Mouse (Mus musculus): ENCODE results near the gene Gm20765.
"Not testable (repeated sequence)": the region's sequence is repeated elsewhere in the genome, so short reads cannot be mapped to it uniquely, and the experiment has no call there.

The Gm20765 gene

DNA sequence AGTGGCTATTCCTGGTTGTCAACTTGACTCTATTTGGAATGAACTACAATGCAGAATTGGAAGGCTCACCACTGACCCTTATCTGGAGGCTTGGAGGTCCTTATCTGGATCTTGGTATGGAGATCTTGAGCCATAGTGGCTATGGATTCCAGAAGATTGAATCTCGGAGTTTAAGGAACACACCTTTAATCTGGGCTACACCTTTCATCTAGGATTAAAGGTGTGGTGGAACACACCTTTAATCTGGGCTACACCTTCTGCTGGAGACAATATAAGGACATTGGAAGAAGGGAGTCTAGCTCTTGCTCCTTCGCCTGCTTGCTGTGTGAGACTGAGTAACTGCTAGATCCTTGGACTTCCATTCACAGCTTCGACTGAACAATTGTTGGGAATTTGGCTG, at the start of gene Gm20765:
Gene Gm20765, plus strand, starts transcription at position 301 of the 400 bp plus-strand sequence.
- not testable (repeated sequence) for DNase-seq

DNA sequence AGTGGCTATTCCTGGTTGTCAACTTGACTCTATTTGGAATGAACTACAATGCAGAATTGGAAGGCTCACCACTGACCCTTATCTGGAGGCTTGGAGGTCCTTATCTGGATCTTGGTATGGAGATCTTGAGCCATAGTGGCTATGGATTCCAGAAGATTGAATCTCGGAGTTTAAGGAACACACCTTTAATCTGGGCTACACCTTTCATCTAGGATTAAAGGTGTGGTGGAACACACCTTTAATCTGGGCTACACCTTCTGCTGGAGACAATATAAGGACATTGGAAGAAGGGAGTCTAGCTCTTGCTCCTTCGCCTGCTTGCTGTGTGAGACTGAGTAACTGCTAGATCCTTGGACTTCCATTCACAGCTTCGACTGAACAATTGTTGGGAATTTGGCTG, 42.6 kb upstream of the Gm20765 start, which contains the start of gene Gm21293:
Gene Gm21293, plus strand, starts transcription at position 301 of the 400 bp plus-strand sequence.
- DNase-seq, result not testable (repeated sequence)

DNA sequence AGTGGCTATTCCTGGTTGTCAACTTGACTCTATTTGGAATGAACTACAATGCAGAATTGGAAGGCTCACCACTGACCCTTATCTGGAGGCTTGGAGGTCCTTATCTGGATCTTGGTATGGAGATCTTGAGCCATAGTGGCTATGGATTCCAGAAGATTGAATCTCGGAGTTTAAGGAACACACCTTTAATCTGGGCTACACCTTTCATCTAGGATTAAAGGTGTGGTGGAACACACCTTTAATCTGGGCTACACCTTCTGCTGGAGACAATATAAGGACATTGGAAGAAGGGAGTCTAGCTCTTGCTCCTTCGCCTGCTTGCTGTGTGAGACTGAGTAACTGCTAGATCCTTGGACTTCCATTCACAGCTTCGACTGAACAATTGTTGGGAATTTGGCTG, 34.1 kb upstream of the Gm20765 start, which contains the start of gene Gm6763:
Gene Gm6763, plus strand, starts transcription at position 301 of the 400 bp plus-strand sequence.
- not testable (repeated sequence) for DNase-seq

DNA sequence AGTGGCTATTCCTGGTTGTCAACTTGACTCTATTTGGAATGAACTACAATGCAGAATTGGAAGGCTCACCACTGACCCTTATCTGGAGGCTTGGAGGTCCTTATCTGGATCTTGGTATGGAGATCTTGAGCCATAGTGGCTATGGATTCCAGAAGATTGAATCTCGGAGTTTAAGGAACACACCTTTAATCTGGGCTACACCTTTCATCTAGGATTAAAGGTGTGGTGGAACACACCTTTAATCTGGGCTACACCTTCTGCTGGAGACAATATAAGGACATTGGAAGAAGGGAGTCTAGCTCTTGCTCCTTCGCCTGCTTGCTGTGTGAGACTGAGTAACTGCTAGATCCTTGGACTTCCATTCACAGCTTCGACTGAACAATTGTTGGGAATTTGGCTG, 25.6 kb upstream of the Gm20765 start, which contains the start of gene Gm8764:
Gene Gm8764, plus strand, starts transcription at position 301 of the 400 bp plus-strand sequence.
- DNase-seq, result not testable (repeated sequence)

DNA sequence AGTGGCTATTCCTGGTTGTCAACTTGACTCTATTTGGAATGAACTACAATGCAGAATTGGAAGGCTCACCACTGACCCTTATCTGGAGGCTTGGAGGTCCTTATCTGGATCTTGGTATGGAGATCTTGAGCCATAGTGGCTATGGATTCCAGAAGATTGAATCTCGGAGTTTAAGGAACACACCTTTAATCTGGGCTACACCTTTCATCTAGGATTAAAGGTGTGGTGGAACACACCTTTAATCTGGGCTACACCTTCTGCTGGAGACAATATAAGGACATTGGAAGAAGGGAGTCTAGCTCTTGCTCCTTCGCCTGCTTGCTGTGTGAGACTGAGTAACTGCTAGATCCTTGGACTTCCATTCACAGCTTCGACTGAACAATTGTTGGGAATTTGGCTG, 17.1 kb upstream of the Gm20765 start, which contains the start of gene Gm21304:
Gene Gm21304, plus strand, starts transcription at position 301 of the 400 bp plus-strand sequence.
- DNase-seq, result not testable (repeated sequence)

DNA sequence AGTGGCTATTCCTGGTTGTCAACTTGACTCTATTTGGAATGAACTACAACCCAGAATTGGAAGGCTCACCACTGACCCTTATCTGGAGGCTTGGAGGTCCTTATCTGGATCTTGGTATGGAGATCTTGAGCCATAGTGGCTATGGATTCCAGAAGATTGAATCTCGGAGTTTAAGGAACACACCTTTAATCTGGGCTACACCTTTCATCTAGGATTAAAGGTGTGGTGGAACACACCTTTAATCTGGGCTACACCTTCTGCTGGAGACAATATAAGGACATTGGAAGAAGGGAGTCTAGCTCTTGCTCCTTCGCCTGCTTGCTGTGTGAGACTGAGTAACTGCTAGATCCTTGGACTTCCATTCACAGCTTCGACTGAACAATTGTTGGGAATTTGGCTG, 8.6 kb upstream of the Gm20765 start, which contains the start of gene Gm21312:
Gene Gm21312, plus strand, starts transcription at position 301 of the 400 bp plus-strand sequence.
- not testable (repeated sequence) for DNase-seq

DNA sequence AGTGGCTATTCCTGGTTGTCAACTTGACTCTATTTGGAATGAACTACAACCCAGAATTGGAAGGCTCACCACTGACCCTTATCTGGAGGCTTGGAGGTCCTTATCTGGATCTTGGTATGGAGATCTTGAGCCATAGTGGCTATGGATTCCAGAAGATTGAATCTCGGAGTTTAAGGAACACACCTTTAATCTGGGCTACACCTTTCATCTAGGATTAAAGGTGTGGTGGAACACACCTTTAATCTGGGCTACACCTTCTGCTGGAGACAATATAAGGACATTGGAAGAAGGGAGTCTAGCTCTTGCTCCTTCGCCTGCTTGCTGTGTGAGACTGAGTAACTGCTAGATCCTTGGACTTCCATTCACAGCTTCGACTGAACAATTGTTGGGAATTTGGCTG, 8.4 kb downstream of the Gm20765 start, which contains the start of gene Gm4340:
Gene Gm4340, plus strand, starts transcription at position 301 of the 400 bp plus-strand sequence.
- DNase-seq, result not testable (repeated sequence)

DNA sequence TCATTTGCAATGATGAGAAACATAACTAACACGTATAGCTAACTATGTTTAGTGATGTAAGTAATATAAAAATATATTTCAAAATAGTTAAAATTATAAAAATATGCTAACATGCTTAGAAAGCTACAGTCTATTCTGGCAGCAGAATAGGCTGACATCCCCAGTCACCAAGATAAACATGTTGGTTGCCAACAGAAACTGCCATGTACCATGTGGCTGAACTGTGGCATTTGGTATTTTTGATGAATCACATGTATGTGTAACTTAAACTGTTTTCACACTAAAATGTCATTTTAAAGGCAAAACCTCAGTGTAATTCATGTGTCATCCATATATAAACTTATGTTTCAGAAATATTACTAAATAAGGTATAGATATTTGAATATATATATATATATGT, 24.3 kb downstream of the Gm20765 start:
- no peak for DNase-seq

DNA sequence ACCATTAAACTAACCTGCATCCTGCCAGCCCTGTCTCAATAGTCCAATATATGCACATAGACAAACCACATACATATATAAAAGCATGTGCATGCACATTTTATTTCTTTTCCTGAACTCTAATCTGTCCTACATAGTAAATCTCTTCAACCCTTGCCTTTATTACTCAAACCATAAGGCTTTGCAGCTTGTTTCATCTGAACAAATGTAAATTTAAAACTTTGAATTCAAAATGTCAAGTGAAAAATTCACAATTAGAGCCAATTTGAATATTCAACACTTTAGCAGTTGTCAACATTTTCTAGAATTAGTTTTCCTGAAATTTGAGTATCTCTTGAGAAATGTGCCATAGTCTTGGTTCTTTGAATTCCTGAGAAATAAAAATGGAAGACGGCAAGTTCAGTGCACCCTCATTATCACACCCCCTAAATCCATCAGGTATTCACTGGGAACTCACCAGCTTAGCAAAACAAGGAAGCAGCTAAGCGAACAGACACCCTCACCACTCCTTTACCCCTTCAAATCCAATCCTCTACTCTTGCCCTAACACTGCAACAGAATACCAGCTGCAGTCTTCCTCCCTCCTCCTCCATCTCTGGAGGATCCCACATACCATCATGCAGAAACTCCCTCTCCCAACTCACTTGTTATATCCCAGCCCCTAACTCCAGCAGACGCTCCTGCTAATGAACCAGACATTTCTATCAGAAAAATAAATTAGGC, 25.1 kb downstream of the Gm20765 start:
- no peak for DNase-seq

DNA sequence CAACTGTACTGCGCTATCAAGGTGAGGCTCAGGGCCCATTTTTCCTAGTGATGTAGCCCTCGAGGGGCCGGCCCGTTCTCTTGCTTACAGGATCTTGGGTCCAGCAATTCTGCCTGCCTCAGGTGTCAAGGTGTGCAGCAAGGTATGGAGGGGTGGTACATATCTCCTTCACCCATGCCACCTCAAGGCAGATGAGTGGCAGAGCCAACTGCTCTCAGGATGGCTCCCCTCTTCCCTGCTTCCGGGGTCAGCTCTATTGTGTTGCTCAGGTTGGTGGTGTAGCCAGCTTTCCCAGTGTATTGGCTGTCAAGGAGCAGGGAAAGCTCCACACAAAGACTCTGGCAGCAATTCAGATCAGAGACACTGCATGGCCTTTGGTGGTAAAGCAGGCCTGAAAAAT, 29.2 kb downstream of the Gm20765 start:
- DNase-seq, result no peak

DNA sequence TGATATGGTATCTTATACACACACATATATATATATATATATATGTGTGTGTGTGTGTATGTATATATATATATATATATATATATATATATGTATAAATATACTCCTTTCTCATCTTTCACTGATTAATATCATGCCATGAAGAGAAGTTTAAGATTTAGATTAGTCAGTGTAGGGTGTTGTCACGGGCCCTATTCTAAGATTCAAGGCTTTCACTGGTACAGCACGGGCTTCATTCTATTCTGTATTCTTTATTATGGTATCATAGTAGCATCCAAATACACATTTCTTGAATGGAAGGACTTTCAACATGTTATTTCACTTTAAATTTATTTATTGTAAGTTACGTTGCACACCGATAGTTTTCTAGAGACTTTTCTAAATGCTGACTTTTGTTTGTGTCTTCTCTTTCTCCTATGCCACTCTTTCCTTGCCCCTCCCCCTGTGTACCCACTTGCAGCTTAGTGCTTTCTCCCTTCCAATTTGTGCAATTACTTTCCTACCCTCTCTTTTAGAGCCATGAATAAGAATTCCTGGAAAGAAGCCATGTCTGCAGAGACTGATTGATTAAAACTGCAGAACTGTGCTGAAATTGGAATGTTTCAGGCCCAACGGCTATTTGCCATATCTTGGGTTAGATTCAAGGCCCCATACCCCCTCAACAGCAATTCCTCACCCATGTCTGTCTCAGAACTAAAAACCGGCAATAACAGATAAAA, 35.1 kb downstream of the Gm20765 start:
- DNase-seq, result no peak
